Mouse (Mus musculus) frontal cortex, adult (tissue): ENCODE measurements around the gene Mef2d.

ENCODE experiments used
- ATAC-seq: cut with Nextera tagmentation; 2 replicates; pipeline ENCODE4 v1.9.2; 2017; ENCODE audit warnings: mild to moderate bottlenecking, moderate library complexity, mixed read lengths; ENCODE audit not compliant: low TSS enrichment

Gene Mef2d

GRCm38 (mm10) chr3:88137821-88138220, 4.4 kb upstream of the Mef2d start:
- no peak for ATAC-seq

DNA sequence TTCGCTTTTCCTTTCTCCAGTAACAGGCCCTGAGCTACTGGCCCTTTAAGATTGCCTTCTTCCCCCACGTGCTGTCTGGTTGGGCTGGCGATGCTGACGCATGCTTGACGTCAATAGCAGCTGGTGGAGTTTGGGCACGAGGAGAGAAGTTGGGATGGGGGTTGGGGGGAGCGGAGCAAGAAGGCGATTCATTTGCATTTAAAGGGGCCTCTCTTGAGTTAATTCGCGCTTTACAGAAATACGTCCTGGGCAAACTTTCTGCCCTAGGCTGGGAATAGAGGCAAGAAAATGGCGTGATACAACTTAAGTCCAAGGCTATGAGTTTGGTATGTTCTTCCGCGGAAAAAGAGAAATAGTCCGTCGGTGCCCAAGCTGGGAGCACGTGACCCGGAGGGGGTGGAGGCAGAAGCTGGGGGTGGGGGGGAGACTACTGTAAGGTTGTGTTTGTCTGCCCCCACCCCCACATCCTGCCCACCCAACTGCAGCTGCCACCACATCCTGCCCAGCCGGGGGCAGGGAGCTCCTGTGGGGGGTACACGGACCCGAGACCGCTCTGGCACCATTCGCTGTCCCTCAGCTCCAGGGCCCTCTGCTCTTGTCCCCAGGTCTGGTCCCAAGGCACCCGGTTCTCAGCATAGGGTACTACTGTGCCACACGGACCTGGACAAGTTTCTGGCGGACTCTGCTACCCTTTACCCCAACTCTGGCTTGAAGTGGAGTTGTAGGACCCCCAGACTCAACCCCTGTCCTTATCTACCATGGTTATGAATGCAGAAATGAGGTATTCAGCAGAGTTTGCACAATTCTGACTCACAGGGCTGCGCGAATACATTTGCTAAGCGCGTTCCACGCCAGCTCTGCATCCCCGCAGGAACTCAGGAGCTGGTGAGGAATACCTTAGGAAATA, 3.6 kb upstream of the Mef2d start:
- ATAC-seq = peak; percentile 60

GRCm38 (mm10) chr3:88139243-88140177, 2.7 kb upstream of the Mef2d start:
- no peak; the same call in 1 of the 2 replicates for ATAC-seq

- no peak for ATAC-seq
Measured at GRCm38 (mm10) chr3:88140178-88140902, 1.8 kb upstream of the Mef2d start.

- ATAC-seq = no peak
Measured at GRCm38 (mm10) chr3:88140903-88141430, 1.2 kb upstream of the Mef2d start.

- ATAC-seq = no peak
Measured at GRCm38 (mm10) chr3:88141439-88141786, 759 bp upstream of the Mef2d start.

DNA sequence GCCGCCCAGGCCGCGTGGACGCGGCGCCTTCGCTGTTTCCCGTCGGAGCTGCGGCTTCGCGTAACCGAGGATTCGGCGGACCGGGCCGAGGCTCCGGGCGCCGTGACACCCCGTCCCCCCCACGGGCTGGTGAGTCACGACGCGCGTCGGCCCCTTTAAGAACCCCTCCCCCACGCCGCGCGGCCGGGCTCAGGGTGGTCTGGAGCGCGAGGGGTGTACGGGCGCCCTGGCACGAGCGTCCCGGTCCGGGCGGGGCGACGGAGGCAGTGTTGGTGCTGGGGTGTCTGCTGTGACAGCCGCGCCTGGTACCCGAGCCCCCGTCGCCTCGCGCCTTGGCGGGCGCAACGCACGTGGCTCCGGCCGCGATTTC, 359 bp downstream of the Mef2d start:
- ATAC-seq = no peak; the same call in 1 of the 2 replicates

GRCm38 (mm10) chr3:88142916-88143771, 972 bp downstream of the Mef2d start:
- ATAC-seq = no peak

DNA sequence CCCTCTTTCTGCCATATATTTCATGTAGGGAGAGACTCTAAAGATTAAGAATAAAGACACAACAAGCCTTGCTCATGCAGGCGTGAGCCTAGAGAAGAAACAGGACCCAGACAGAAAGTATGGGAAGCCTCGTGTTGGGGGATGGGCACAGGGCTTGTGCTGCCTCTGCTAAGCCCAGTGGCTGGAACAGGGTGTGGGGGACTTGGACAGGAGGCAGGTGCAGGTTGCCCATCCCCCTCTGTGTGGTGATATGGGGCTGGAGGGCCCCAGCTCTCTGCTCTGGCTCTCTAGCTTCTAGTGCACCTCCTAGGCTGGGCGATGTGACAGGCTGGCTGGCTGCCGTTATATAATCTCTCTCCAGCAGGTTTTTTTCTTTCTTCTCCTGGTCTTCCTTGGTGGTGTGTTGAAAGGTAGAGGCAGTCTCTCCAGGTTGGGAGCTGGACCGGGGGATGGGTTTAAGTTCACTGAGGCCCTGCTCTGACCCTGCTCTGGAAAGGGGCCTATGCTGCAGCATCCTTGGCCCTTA, 1.9 kb downstream of the Mef2d start:
- ATAC-seq = 0 out of 2 replicates have a peak, but pooled peaks have one; percentile 8

- ATAC-seq = no peak
Measured at GRCm38 (mm10) chr3:88144648-88145410, 2.7 kb downstream of the Mef2d start.

- ATAC-seq = no peak
Measured at GRCm38 (mm10) chr3:88145411-88145782, 3.2 kb downstream of the Mef2d start.

- ATAC-seq = no peak
Measured at GRCm38 (mm10) chr3:88145952-88146351, 3.8 kb downstream of the Mef2d start.

GRCm38 (mm10) chr3:88146376-88147112, 4.4 kb downstream of the Mef2d start:
- ATAC-seq = no peak

DNA sequence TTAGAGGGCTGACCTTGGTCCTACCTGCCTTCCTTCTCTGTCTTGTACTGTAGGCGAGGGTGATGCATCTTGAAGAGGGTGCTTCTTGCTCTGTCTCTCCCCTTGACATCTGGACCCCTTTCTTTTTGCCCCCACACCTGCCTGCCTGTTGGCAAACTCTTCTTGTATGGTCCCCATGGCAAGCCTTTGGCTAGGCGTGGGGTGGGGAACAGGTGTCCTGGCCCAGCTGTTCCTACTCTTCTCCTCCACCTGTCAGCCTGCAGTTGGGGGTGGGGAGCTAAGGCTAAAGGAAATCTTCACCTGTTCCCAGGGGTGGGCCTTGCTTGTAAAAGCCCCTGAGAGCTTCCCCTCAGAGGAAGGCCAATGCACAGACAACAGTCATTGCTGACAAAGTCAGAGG, 5.3 kb downstream of the Mef2d start:
- no peak for ATAC-seq

- ATAC-seq = no peak
Measured at GRCm38 (mm10) chr3:88147866-88148265, 5.7 kb downstream of the Mef2d start.

- no peak for ATAC-seq
Measured at GRCm38 (mm10) chr3:88148354-88148753, 6.2 kb downstream of the Mef2d start.

- peak; percentile 18; the same call in 1 of the 2 replicates for ATAC-seq
Measured at GRCm38 (mm10) chr3:88148776-88149509, 6.8 kb downstream of the Mef2d start.

DNA sequence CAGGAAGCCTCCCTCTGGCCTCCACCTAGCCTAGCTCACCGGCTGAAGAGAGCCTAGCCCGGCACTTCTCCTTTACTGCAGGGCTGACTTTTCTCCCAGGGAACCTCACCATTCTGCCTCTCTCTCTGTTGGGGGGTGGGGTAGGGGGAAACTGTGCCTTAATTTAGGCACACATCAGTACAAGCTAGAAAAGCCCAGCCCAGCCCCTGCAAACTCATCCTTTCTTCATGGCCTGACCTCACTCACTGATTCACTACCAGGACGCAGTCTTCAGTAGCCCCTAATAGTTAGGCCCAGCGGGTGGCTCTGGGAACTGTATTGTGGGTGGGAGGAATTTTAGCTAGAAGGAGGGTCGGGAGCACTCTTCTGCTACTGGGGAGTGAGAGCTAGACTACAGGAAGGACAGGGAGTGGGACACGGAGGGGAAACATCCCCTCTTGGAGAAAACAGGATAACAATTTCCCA, 7.4 kb downstream of the Mef2d start:
- no peak for ATAC-seq
